Mouse (Mus musculus) embryonic fibroblast, embryonic 13.5 days (primary cell): Measurements from ENCODE around the gene Apba1. TPM values are rescaled to one million over a fixed set of nuclear protein-coding genes. Genes with fewer than 3 reads are reported as not detected.

Experiments
- H3K27ac ChIP-seq: 2 replicates; pipeline ENCODE4 v1.5.1; 2012; ENCODE audit warnings: low read length, control low read depth, inconsistent platforms; ENCODE audit not compliant: insufficient read depth
- H3K4me1 ChIP-seq: 2 replicates; pipeline ENCODE4 v1.6.1; 2011; ENCODE audit warnings: low read length; ENCODE audit not compliant: control insufficient read depth, insufficient read depth
- H3K4me3 ChIP-seq: 2 replicates; pipeline ENCODE4 v1.5.1; 2011; ENCODE audit warnings: mild to moderate bottlenecking, control low read depth, low read length; ENCODE audit not compliant: insufficient read depth
- CTCF ChIP-seq: IDR thresholded peaks from 2 replicates; pipeline ENCODE4 v1.5.1; 2011; ENCODE audit warnings: mild to moderate bottlenecking, control low read depth, low read length, moderate library complexity, borderline replicate concordance; ENCODE audit not compliant: insufficient read depth
- POLR2A ChIP-seq: IDR thresholded peaks from 2 replicates; pipeline ENCODE4 v1.6.1; 2011; ENCODE audit warnings: low read depth, mild to moderate bottlenecking, control low read depth, low read length, moderate library complexity
- polyA plus RNA-seq: library from polyadenylated mRNA; stranded (reverse); fragments of >200 nt; gene quantifications from 2 replicates; pipeline ENCODE4 v1.2.4, GENCODE M21; 2011; ENCODE audit warnings: low read depth; ENCODE audit not compliant: missing spikeins, insufficient read length

Gene Apba1
- polyA plus RNA-seq, 1 experiment = 7.5 TPM

- Histone ChIP-seq H3K27ac (no peak overlapping the region), H3K4me3 (no peak overlapping the region), H3K4me1 (no peaks in the 10 kb centered on the region)
- TF ChIP-seq POLR2A = no peak
- TF ChIP-seq CTCF = no peak
These were observed 138.2 kb downstream of the Apba1 start for GRCm38 (mm10) chr19:23896915-23897314.

- Histone ChIP-seq H3K27ac (no peak overlapping the region), H3K4me1 (no peaks in the 10 kb centered on the region), H3K4me3 (no peak overlapping the region)
- TF ChIP-seq POLR2A (no peak), CTCF (no peak)
These were observed 139.8 kb downstream of the Apba1 start for GRCm38 (mm10) chr19:23898501-23898900.

GRCm38 (mm10) chr19:23901177-23901576 lies 142.5 kb downstream of the Apba1 start:
- Histone ChIP-seq H3K4me1 (no peaks in the 10 kb centered on the region), H3K4me3 (no peak overlapping the region), H3K27ac (no peak overlapping the region)
- TF ChIP-seq CTCF (peak; percentile 59; the same call in 1 of the 2 replicates), POLR2A (no peak)

- TF ChIP-seq CTCF (no peak), POLR2A (no peak)
- Histone ChIP-seq H3K4me1 (no peaks in the 10 kb centered on the region), H3K4me3 (no peak overlapping the region), H3K27ac (no peak overlapping the region)
These were observed 143.1 kb downstream of the Apba1 start for GRCm38 (mm10) chr19:23901768-23902167.

- Histone ChIP-seq H3K4me3 (no peak overlapping the region), H3K4me1 (no peaks in the 10 kb centered on the region), H3K27ac (no peak overlapping the region)
- TF ChIP-seq POLR2A (no peak), CTCF (no peak)
These were observed 144.4 kb downstream of the Apba1 start for GRCm38 (mm10) chr19:23903066-23903465.

- TF ChIP-seq POLR2A (no peak), CTCF (no peak)
- H3K27ac ChIP-seq = no peak overlapping the region
- no peaks in the 10 kb centered on the region for H3K4me1 ChIP-seq
- no peak overlapping the region for H3K4me3 ChIP-seq
These were observed 146.2 kb downstream of the Apba1 start for GRCm38 (mm10) chr19:23904922-23905321.

- Histone ChIP-seq H3K4me1 (no peaks in the 10 kb centered on the region), H3K4me3 (no peak overlapping the region), H3K27ac (no peak overlapping the region)
- TF ChIP-seq CTCF (no peak), POLR2A (no peak)
These were observed 147.1 kb downstream of the Apba1 start for GRCm38 (mm10) chr19:23905772-23906171.

- Histone ChIP-seq H3K4me3 (no peak overlapping the region), H3K4me1 (no peaks in the 10 kb centered on the region; the same call in 1 of the 2 replicates), H3K27ac (no peak overlapping the region)
- no peak for TF ChIP-seq CTCF
- TF ChIP-seq POLR2A = no peak
These were observed 151.7 kb downstream of the Apba1 start for GRCm38 (mm10) chr19:23910345-23910744.

- no peak overlapping the region for H3K4me3 ChIP-seq
- no peak overlapping the region for H3K27ac ChIP-seq
- TF ChIP-seq POLR2A = no peak
- TF ChIP-seq CTCF = no peak
- H3K4me1 ChIP-seq = no peaks in the 10 kb centered on the region
These were observed 160.9 kb downstream of the Apba1 start for GRCm38 (mm10) chr19:23919384-23920219.

- Histone ChIP-seq H3K4me1 (no peaks in the 10 kb centered on the region), H3K27ac (no peak overlapping the region), H3K4me3 (no peak overlapping the region)
- TF ChIP-seq CTCF (no peak), POLR2A (no peak)
These were observed 161.5 kb downstream of the Apba1 start for GRCm38 (mm10) chr19:23920220-23920544.
